Mouse (Mus musculus): ENCODE results near the gene Mgl2. TPM values are rescaled to one million over a fixed set of nuclear protein-coding genes. Genes with fewer than 3 reads are reported as not detected.

The Mgl2 gene
- polyA plus RNA-seq, 1 experiment, result 51.9 TPM

DNA sequence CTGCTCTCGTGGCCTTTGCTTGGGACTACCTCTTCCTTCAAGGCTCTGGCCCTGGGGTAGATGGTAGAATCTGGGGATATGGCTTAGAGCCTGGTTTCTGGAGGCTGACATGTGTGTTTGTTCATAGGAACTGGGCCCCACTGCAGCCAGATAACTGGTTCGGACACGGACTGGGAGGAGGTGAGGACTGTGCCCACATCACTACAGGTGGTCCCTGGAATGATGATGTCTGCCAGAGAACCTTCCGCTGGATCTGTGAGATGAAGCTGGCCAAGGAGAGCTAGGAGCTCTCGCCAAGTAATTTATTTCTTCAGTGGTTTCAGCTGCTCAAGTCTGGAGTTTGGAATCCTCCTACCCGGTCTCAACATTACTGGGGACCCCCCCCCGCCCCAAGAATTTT is 40.2 kb downstream of the Mgl2 start:
- DNase-seq (ENCODE audit: low spot score), result no peak

DNA sequence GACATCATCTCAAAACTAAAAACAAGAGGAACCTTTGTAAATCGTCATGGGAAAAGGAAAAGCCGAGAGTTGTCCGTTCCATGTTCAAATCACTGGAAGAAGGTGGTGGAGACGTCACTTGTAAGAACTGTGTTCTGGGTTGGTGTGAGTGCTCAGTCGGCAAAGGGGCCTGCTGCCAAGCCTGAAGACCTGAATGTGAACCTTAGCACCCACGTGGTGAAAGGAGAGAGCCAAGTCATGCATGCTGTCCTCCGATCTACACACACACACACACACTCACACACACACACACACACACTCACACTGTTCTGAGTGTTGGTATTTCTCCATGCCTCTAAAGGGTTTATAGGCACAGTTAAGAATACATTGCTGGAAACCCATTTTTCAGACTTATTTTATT is 41.1 kb downstream of the Mgl2 start:
- no peak for DNase-seq (ENCODE audit: low spot score)

DNA sequence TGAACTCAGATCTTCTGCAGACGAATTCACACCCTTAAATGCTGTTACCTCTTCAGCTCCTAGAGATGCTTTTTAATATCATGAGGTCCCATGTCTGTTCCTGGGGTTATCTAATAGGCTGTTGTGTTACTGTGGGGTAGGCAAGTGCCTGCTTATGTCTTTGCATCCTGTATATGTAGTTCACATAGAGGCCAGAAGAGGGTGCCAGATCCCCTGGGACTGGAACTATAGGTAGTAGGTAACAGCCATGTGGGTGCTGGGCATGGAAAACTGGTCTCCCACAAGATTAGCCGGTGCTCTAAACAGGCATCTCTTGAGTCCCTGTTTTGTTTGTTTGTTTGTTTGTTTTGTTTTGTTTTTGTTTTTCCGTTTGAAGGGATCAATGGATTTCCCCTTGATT is 41.7 kb downstream of the Mgl2 start:
- no peak for DNase-seq (ENCODE audit: low spot score)

GRCm38 (mm10) chr11:70172298-70172697 is 42.2 kb downstream of the Mgl2 start:
- no peak for DNase-seq (ENCODE audit: low spot score)

DNA sequence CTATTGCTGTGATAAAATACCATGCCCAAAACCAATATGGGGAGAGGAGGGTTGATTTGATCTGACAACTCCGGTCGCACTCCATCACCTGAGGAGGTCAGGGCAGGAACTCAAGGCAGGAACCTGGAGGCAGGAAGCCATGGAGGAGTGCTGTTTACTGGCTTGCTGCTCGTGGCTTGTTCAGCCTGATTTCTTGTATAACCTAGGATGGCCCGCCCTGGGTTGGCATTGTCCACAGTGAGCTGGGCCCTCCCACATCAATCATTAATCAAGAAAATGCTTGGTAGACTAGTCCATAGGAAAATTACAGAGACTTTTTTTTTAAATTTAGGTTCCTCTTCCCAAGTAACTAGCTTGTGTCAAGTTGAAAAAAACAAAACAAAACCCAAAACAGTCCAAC is 44.4 kb downstream of the Mgl2 start:
- no peak for DNase-seq (ENCODE audit: low spot score)

DNA sequence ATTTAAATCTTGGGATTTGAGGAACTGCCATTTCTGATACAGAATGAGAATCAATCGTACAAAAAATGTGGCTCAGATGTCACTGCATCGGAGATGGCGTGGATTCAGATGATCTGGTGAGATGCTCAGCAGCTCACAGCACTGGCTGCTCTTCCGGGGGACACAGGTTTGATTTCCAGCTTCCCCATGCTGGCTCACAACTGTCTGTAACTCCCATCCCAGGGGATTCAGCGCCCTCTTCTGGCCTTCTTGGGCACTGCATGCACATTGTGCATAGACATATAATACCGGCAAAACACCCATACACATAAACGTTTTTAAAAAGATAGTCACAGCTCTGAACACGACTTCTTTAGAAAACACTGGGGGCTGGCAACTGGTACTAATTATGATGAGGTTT is 47.5 kb downstream of the Mgl2 start:
- no peak for DNase-seq (ENCODE audit: low spot score)

DNA sequence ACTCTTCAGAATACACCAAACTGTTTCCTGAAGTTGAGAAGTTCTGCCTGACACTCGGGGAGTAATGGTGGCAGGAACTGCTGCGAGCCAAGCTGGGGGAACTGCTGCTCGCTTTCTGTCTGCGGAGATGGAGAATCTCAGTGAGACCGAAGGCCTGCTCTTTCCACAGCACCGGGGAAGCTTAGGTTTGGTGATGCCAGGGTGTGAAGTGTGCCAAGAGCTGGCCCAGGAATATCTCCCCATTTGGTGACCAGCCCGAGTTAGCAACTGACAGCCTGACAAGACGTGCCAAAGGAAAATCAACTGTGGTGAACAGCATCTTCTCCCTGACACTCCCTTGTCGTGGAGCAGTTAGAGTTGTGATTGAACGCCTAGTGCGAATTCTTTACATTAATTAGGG is 48.2 kb downstream of the Mgl2 start:
- no peak for DNase-seq (ENCODE audit: low spot score)

- DNase-seq (ENCODE audit: low spot score), result no peak
Measured at GRCm38 (mm10) chr11:70178756-70179155, 48.6 kb downstream of the Mgl2 start.

DNA sequence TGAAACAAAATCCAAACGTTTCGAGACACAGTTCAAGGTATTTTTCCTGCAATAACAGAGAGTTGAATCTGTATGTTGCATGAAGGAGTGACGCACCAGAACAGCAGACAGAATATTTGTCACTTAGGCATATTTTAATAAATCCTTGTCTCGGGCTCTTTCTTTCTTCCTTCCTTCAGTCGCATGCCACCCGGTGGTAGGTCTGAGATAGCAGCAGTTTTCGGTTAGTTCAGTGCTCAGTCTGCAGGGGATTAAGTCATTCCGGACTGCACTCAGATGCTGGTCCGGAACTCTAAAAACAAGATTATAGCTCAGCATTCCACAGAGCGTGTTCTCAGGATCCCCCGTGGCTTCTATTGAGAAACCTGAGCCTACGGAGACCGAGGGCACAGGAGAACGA is 49.3 kb downstream of the Mgl2 start:
- no peak for DNase-seq (ENCODE audit: low spot score)

- no peak for DNase-seq (ENCODE audit: low spot score)
Measured at GRCm38 (mm10) chr11:70180496-70180895, 50.4 kb downstream of the Mgl2 start.

DNA sequence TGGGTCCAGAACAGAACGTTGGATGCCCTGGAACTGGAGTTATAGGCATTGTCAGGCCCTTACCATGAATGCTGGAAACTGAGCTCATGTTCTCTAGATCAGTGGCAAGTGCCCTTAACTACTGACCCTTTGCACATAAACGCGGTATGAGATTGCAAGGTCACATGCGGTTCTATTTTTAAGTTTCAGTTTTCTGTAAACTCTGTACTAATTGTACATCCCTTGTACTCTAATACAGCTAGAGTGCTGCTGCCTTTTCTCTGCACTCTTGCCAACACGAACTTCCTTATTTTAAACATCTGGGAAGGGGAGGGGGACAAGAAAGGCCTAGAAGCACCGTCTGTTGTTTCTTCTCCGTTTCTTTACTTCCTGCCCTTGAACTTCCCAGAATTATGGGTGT is 55.0 kb downstream of the Mgl2 start:
- DNase-seq (ENCODE audit: low spot score), result no peak

Other genes with a start within 250 kb of the Mgl2 start
- gene Kctd11, start 248.9 kb upstream of the Mgl2 start, polyA plus RNA-seq (2012; rRNA removed), result 11.8 and 13.8 TPM in 2 replicates
- 2.0 and 2.5 TPM in 2 replicates for gene Acap1, start 234.8 kb upstream of the Mgl2 start, polyA plus RNA-seq (2012; rRNA removed)
- gene 2810408A11Rik, start 229.3 kb upstream of the Mgl2 start, polyA plus RNA-seq (2012; rRNA removed), result 1.1 and 1.3 TPM in 2 replicates
- 43.4 and 47.8 TPM in 2 replicates for gene Neurl4, start 229.3 kb upstream of the Mgl2 start, polyA plus RNA-seq (2012; rRNA removed)
- gene Gps2, start 216.4 kb upstream of the Mgl2 start, polyA plus RNA-seq (2012; rRNA removed), result 56.3 and 63.2 TPM in 2 replicates
- gene Eif5a, start 208.4 kb upstream of the Mgl2 start, polyA plus RNA-seq (2012; rRNA removed), result 565 and 624 TPM in 2 replicates
- gene Ybx2, start 194.5 kb upstream of the Mgl2 start, polyA plus RNA-seq (2012; rRNA removed), result 3.7 and 6.2 TPM in 2 replicates
- 146 and 167 TPM in 2 replicates for gene Slc2a4, start 182.1 kb upstream of the Mgl2 start, polyA plus RNA-seq (2012; rRNA removed)
- 67.1 and 69.1 TPM in 2 replicates for gene Cldn7, start 165.6 kb upstream of the Mgl2 start, polyA plus RNA-seq (2012; rRNA removed)
- 82.0 and 95.4 TPM in 2 replicates for gene Ctdnep1, start 149.2 kb upstream of the Mgl2 start, polyA plus RNA-seq (2012; rRNA removed)
- 57.6 and 61.4 TPM in 2 replicates for gene Elp5, start 147.8 kb upstream of the Mgl2 start, polyA plus RNA-seq (2012; rRNA removed)
- 374 and 440 TPM in 2 replicates for gene Gabarap, start 139.2 kb upstream of the Mgl2 start, polyA plus RNA-seq (2012; rRNA removed)
- 35.8 and 36.4 TPM in 2 replicates for gene Phf23, start 134.6 kb upstream of the Mgl2 start, polyA plus RNA-seq (2012; rRNA removed)
- 11.9 and 16.7 TPM in 2 replicates for gene Dvl2, start 129.7 kb upstream of the Mgl2 start, polyA plus RNA-seq (2012; rRNA removed)
- 95.7 and 100 TPM in 2 replicates for gene Acadvl, start 114.9 kb upstream of the Mgl2 start, polyA plus RNA-seq (2012; rRNA removed)
- gene Dlg4, start 113.4 kb upstream of the Mgl2 start, polyA plus RNA-seq (2012; rRNA removed), result 28.0 and 31.9 TPM in 2 replicates
- 0.07 TPM in 1 of 2 replicates, not detected in the other for gene Asgr1, start 76.2 kb upstream of the Mgl2 start, polyA plus RNA-seq (2012; rRNA removed)
- gene Asgr2, start 37.7 kb upstream of the Mgl2 start, polyA plus RNA-seq (2012; rRNA removed), result 2.0 and 2.5 TPM in 2 replicates
- gene Clec10a, start 25.9 kb downstream of the Mgl2 start, polyA plus RNA-seq (2012; rRNA removed), result 39.6 and 49.2 TPM in 2 replicates
- 3.0 and 4.8 TPM in 2 replicates for gene Slc16a11, start 82.4 kb downstream of the Mgl2 start, polyA plus RNA-seq (2012; rRNA removed)
- 7.0 and 8.5 TPM in 2 replicates for gene Slc16a13, start 90.7 kb downstream of the Mgl2 start, polyA plus RNA-seq (2012; rRNA removed)
- gene Bcl6b, start 99.5 kb downstream of the Mgl2 start, polyA plus RNA-seq (2012; rRNA removed), result 4.0 and 4.1 TPM in 2 replicates
- 55.2 and 69.0 TPM in 2 replicates for gene 0610010K14Rik, start 107.6 kb downstream of the Mgl2 start, polyA plus RNA-seq (2012; rRNA removed)
- gene Gm21988, start 109.5 kb downstream of the Mgl2 start, polyA plus RNA-seq (2012; rRNA removed), result 7.4 and 8.7 TPM in 2 replicates
- 128 and 143 TPM in 2 replicates for gene Rnasek, start 109.5 kb downstream of the Mgl2 start, polyA plus RNA-seq (2012; rRNA removed)
- gene Alox12, start 125.0 kb downstream of the Mgl2 start, polyA plus RNA-seq (2012; rRNA removed), result 14.7 and 15.3 TPM in 2 replicates
- gene Alox12e, start 192.3 kb downstream of the Mgl2 start, polyA plus RNA-seq (2012; rRNA removed), result 0.14 and 0.21 TPM in 2 replicates
- gene Alox15, start 221.7 kb downstream of the Mgl2 start, polyA plus RNA-seq (2012; rRNA removed), result 0.80 and 1.3 TPM in 2 replicates